ENCODE assay signal across 26 mouse cellular contexts in genomic region chr6:28583399-28583798, GRCm38 (mm10).
"Had no signal": no experiment of that assay in that cellular context is flagged by ENCODE, and none has a peak within 500 bp of the region (broad histone marks: within the 10 kb centered on the region; RNA-seq: fewer than 3 reads in every experiment).

No protein-coding gene starts in this region.

- H3K36me3 ChIP-seq: heart, embryonic 10.5 days; heart, embryonic 12.5 days; hindbrain, embryonic 10.5 days; hindbrain, embryonic 12.5 days; limb, embryonic 10.5 days; limb, embryonic 12.5 days; liver, embryonic 13.5 days had no signal

- H3K27ac ChIP-seq: gastrocnemius, adult 2 months; heart, adult 2 months; heart, embryonic 10.5 days; hindbrain, embryonic 10.5 days; hindbrain, embryonic 12.5 days; hindbrain, embryonic 14.5 days; layer of hippocampus, adult 2 months; limb, embryonic 10.5 days; limb, embryonic 12.5 days; liver, embryonic 13.5 days; liver, embryonic 15.5 days had no signal

- H3K9ac ChIP-seq: heart, embryonic 12.5 days; hindbrain, embryonic 12.5 days; hindbrain, embryonic 14.5 days; limb, embryonic 12.5 days; liver, embryonic 13.5 days; liver, embryonic 15.5 days had no signal

- ATAC-seq: hindbrain, embryonic 16.5 days; intestine, embryonic 16.5 days had no signal

- H3K9me3 ChIP-seq: heart, embryonic 10.5 days; heart, embryonic 12.5 days; hindbrain, embryonic 10.5 days; hindbrain, embryonic 12.5 days; limb, embryonic 10.5 days; limb, embryonic 12.5 days; liver, embryonic 13.5 days; liver, embryonic 15.5 days had no signal

- H3K27me3 ChIP-seq: heart, embryonic 12.5 days; hindbrain, embryonic 12.5 days; limb, embryonic 12.5 days; liver, embryonic 13.5 days; liver, embryonic 15.5 days had no signal

- H3K4me2 ChIP-seq: heart, embryonic 12.5 days; hindbrain, embryonic 12.5 days; hindbrain, embryonic 14.5 days; limb, embryonic 12.5 days; liver, embryonic 11.5 days; liver, embryonic 13.5 days; liver, embryonic 15.5 days had no signal

- H3K4me1 ChIP-seq: heart, embryonic 10.5 days; heart, embryonic 12.5 days; hindbrain, embryonic 10.5 days; hindbrain, embryonic 12.5 days; liver, embryonic 15.5 days had no signal

- H3K4me3 ChIP-seq: gastrocnemius, adult 2 months; heart, adult 2 months; heart, embryonic 10.5 days; heart, embryonic 12.5 days; hindbrain, embryonic 10.5 days; hindbrain, embryonic 12.5 days; layer of hippocampus, adult 2 months; limb, embryonic 10.5 days; limb, embryonic 12.5 days; liver, embryonic 13.5 days; liver, embryonic 15.5 days had no signal

- DNase-seq: gastrocnemius, adult 2 months; gastrocnemius, postnatal 10 days; gastrocnemius, postnatal 25 days; heart, adult 2 months; heart, postnatal 10 days; heart, postnatal 4 days; kidney, adult 11 months; kidney, adult 2 months; kidney, adult 9 months; kidney, postnatal 10 days; kidney, postnatal 25 days; kidney, postnatal 4 days; liver; liver, embryonic 13.5 days had no signal
